Mouse (Mus musculus): Measurements from ENCODE around the gene Dok1.
A peak's percentile ranks its signal among the peaks of the same experiment; 100 is the strongest.

The Dok1 gene

DNA sequence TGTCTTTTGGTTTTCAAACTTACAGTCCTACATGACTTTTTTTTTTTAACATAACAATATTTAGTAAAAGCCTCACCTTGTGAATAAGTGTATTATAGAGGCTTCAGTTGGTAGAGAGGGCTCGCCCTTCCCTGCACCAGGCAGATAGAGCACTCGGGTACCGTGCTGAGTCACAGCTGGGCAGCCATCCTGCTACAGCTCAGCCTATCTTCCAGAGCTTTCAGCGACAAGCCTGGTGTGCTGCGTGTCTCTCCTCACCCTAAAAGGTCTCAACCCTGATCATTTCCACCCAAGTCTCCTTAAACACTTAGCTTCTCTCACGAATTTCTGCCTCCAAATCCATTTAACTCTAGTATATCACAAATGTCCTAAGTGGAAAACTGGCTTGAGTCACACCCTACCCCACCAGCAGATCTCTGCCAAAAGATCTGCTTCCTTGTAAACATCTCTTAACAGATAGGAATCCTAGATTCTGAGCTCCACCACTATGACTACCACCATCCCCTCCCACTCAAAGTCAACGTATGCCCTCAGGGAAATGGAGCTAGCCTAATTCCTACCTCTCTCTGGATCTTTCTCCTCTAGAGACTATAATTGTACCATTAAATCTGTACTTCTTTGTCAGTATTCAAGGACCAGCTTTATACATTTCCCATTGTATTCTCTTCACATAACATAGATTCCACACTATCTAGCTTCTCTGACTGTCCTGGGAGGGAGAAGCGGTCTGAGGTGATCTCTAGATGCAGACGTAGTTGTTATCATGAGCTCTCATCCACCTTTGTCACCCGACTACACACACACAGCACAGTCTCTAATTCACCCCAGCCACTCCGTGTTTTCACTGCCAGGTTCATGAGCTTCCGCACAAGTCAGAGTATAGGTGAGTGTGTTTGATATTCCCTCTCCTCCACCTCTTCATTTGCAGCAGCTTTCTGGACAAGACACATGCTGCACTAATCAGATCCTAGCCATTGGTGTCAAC lies 18.5 kb downstream of the Dok1 start:
- no peak for DNase-seq (ENCODE audit: low spot score)

- DNase-seq (ENCODE audit: low spot score), result no peak
Measured at GRCm38 (mm10) chr6:83013444-83013843, 19.8 kb downstream of the Dok1 start.

DNA sequence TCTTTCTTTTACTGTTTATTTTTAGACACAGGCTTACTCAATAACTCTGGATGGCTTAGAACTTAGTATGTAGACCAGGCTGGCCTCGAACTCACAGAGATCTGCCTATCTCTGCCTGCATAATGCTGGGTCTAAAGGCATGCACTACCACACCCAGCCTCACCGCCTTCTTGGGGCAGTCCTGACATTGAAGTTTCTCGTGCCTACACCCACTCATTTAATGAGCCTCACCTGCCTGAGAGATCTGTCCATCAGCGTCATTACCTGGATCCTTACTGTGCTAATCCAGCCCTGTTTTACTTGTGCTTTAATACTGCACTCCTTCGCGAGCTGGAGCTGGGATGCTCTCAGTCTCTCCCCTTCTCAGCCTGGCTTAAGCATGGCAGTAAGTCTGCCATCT lies 21.5 kb downstream of the Dok1 start:
- no peak for DNase-seq (ENCODE audit: low spot score)

GRCm38 (mm10) chr6:83011255-83011654 lies 22.0 kb downstream of the Dok1 start:
- no peak for DNase-seq (ENCODE audit: low spot score)

DNA sequence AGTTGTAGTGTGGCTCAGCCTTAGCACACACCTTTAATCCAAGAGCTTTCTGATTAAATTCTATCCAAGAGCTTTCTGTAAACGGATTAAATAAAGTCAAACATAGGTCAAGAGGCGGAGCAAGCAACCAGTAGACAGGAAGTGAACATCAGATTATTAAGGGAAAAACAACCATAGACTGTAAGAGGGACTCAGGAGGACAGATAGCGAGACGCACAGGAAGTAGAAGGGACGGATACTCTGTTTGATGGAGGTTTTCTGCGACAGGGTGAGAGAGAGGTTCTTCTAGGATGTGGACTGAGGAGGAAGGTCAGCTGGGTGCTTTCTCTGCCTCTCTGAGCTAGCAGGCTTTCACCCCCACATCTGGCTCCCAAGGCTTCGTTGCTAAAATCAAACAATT lies 23.3 kb downstream of the Dok1 start:
- no peak for DNase-seq (ENCODE audit: low spot score)

DNA sequence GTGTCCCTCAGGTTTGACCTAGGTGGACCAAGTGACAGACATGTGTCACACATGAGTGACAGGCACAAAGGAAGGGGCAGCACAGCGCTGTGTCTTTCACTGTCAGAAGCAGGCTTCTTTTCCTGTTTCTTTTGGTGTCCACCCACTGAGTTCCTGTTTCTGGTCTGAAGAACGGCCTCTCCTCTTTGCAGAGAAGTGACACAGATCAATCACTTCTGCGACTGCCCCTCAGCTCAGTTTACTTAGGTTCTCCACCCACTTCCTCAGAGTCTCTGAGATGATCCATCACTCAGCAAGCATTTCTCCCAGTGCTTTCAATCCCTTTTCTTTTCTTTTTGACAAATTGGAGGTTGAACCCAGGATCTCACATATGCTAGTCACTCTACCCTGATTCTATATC lies 24.6 kb downstream of the Dok1 start:
- DNase-seq (ENCODE audit: low spot score), result no peak

GRCm38 (mm10) chr6:83006114-83006513 lies 27.2 kb downstream of the Dok1 start:
- no peak for DNase-seq (ENCODE audit: low spot score)

DNA sequence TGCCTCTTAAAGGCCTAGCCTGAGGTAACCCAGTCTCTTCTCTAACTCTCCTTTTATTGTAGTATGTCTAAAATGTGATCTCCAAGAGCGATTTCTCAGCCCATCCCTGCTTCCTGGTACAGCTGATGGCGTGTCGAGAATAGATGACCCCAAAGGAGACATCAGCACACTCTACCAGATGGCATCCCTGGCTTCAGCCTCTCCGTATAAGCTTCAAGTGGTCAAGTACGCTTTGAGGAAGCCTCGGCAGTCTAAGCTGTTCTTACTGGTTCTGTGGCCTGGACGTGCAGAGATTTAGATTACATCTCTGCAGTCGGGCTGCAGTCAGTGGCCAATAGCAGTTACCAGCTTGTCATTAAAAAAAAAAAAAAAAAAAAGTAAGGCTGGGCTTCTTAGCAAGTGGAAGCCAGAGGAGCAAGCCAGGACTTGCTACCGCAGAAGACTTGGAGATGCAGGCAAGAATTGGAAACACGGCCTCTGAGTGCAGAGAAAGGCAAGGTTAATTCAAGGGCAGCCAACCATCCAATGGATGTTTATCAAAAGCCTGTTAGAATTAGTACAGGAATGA lies 27.7 kb downstream of the Dok1 start:
- no peak for DNase-seq (ENCODE audit: low spot score)

DNA sequence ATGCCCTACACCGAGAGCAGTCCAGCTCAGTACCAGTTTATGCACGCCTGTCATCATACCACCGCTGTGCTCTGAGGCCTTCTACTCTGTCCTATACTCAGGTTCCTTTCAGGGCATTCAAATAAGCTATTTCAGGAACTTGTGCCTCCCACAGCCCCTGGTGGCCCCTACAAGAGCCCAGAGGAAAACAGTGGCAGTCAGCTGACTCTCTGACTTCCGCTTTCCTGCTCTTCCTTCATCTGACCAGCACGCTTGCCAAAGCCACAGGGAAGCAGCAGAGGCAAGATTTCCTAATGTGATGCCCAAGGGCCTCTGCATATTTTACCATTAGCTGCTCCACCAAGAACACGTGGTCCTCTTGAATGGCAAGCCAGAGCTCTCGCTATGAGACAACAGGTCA lies 28.4 kb downstream of the Dok1 start:
- no peak for DNase-seq (ENCODE audit: low spot score)

DNA sequence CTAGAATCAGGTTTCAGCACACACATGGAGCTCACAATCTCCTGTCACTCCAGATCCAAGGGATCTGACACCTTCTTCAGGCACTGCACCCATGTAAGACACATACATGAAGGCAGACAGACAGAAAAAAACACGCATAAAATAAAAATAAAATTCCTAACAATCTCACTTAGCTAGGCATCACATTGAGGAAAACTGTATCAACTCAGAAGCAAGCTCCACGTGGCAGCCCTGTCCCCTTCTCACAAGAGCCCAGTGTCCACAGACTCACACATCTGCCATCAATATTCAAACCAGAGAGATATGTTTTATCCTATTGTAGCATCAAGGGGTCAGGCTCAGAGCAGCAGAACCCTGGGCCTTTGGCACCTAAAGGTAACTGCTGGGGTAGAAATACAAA lies 29.0 kb downstream of the Dok1 start:
- DNase-seq (ENCODE audit: low spot score), result no peak

DNA sequence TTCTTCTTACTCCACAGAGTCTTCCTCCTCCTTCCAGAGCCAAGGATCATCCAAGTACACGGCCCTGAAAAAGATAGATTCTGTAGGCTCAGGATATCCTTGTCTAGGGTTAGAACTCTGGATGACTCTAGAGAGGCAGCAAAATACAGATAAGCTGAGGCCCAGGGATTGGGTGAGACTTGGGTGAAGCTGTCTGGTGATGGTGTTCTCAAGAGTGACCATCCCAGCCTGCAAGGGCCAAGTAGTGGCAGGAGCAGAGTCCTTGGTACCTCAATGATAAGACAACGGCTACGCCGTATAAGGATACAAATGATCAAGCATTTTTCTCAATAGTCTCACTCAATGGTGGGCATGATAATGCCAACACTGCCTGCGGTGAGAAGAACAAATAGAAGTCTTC lies 29.4 kb downstream of the Dok1 start:
- DNase-seq (ENCODE audit: low spot score), result no peak

- DNase-seq (ENCODE audit: low spot score), result no peak
Measured at GRCm38 (mm10) chr6:83003082-83003481, 30.2 kb downstream of the Dok1 start.

GRCm38 (mm10) chr6:82999986-83000385 lies 33.3 kb downstream of the Dok1 start:
- no peak for DNase-seq (ENCODE audit: low spot score)

- DNase-seq (ENCODE audit: low spot score), result no peak
Measured at GRCm38 (mm10) chr6:82998326-82998725, 34.9 kb downstream of the Dok1 start.

DNA sequence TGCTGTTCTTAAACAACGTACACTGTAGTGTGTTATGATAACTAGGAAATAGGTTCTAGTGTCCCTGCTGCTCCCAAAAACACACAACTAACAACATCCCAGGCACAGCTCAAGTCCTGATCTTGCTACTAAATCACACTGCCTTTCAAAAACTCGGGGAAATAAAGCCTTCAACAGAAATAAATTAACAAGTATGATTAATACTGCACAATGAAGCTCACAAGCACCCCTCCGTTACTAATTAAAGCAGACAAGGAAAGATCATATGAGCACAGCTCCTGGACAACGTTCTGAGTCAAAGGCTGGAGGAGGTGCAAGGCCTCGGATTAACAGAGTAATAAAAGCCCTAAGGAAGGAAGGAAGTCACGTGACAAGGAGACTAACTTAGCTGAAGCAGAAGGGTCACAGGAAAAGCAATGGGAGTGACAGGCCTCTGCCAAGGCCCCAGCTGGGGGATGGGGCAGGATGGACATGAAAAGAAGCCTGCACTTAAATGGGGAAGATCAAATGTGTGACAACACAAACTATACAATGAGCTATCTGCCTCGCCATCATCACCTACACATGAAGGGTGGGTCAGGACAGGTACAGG lies 35.7 kb downstream of the Dok1 start:
- peak; percentile 33 for DNase-seq (ENCODE audit: low spot score)

- peak; percentile 98 for DNase-seq (ENCODE audit: low spot score)
Measured at GRCm38 (mm10) chr6:82996740-82997315, 36.4 kb downstream of the Dok1 start.

DNA sequence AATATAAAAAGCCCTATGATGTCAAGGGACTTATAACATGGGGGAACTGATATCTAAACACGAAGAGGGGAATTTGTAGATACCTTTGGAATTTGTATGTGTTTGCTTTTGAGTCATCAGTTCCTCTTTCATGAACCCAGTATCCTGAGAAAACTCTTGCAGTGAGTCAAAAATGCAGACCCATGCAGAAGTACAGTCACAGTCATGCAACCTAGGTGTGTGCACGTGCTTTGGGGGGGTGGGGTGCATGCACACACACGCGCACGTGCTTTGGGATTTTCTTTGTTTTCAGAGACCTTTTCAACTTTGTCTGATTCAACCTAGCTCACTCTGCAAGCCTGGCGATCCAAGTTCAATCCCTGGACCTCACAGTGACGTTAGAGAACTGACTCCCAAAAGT lies 38.9 kb downstream of the Dok1 start:
- DNase-seq (ENCODE audit: low spot score), result no peak

DNA sequence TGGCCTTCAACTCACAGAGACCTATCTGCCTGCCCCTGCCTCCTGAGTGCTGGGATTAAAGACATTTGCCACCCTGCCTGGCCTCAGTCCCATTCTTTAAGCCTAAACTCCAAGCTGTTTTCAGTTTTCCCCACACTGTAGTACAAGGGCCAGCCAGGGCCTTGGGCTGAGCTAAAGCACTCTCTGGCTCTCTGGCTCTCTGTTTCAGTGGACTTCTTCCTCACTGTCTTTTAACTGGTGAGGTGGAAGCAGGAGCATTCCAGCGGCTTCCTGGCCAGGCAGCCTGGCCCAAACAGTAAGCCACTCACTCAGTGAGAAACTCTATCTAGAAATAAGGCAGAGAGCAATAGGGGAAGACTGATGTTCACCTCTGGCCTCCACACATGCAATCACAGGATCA lies 39.6 kb downstream of the Dok1 start:
- DNase-seq (ENCODE audit: low spot score), result no peak

- no peak for DNase-seq (ENCODE audit: low spot score)
Measured at GRCm38 (mm10) chr6:82987411-82987971, 45.8 kb downstream of the Dok1 start.
